Mouse (Mus musculus): ENCODE data around the gene Fam186a. TPM values are rescaled to one million over a fixed set of nuclear protein-coding genes. Genes with fewer than 3 reads are reported as not detected.
"Not testable (repeated sequence)": the region's sequence is repeated elsewhere in the genome, so short reads cannot be mapped to it uniquely, and the experiment has no call there.

Gene Fam186a
- polyA plus RNA-seq, 1 experiment from 2014 or later, result not detected

- no peak for ATAC-seq (replicated peaks; ENCODE audit: low FRiP score)
- no peak overlapping the region for H3K9ac ChIP-seq
- no peaks in the 10 kb centered on the region for H3K36me3 ChIP-seq
- H3K27me3 ChIP-seq, result no peaks in the 10 kb centered on the region
- no peak overlapping the region for H3K4me3 ChIP-seq (replicated peaks)
- no peak overlapping the region for H3K4me2 ChIP-seq
- no peaks in the 10 kb centered on the region for H3K4me1 ChIP-seq
- WGBS, result 64% methylated on average over 3 of the region's 3 CpGs
- H3K9me3 ChIP-seq (replicated peaks), result no peaks in the 10 kb centered on the region
- H3K27ac ChIP-seq, result no peak overlapping the region
These were observed 49.6 kb downstream of the Fam186a start for GRCm38 (mm10) chr15:99917264-99917663.

- Histone ChIP-seq H3K27me3 (no peaks in the 10 kb centered on the region), H3K4me3 (replicated peaks) (no peak overlapping the region), H3K27ac (no peak overlapping the region), H3K9ac (no peak overlapping the region), H3K4me2 (no peak overlapping the region), H3K9me3 (replicated peaks) (no peaks in the 10 kb centered on the region), H3K4me1 (no peaks in the 10 kb centered on the region), H3K36me3 (no peaks in the 10 kb centered on the region)
- WGBS, result 68% methylated on average over 5 of the region's 5 CpGs
- ATAC-seq (replicated peaks; ENCODE audit: low FRiP score), result no peak
These were observed 52.2 kb downstream of the Fam186a start for GRCm38 (mm10) chr15:99914613-99915012.

- H3K27me3 ChIP-seq, result no peaks in the 10 kb centered on the region
- 90% methylated on average over 4 of the region's 4 CpGs for WGBS
- H3K27ac ChIP-seq, result no peak overlapping the region
- no peak overlapping the region for H3K9ac ChIP-seq
- H3K4me1 ChIP-seq, result no peaks in the 10 kb centered on the region
- no peak overlapping the region for H3K4me3 ChIP-seq (replicated peaks)
- no peak for ATAC-seq (replicated peaks; ENCODE audit: low FRiP score)
- H3K4me2 ChIP-seq, result no peak overlapping the region
- H3K9me3 ChIP-seq (replicated peaks), result no peaks in the 10 kb centered on the region
- no peaks in the 10 kb centered on the region for H3K36me3 ChIP-seq
These were observed 55.1 kb downstream of the Fam186a start for GRCm38 (mm10) chr15:99911785-99912184.

GRCm38 (mm10) chr15:99909339-99909996, 57.4 kb downstream of the Fam186a start:
- H3K4me1 ChIP-seq; H3K36me3 ChIP-seq; H3K27ac ChIP-seq; H3K4me3 ChIP-seq (replicated peaks); ATAC-seq (replicated peaks; ENCODE audit: low FRiP score); H3K4me2 ChIP-seq; H3K9me3 ChIP-seq (replicated peaks); H3K9ac ChIP-seq; H3K27me3 ChIP-seq: not testable (repeated sequence)
- 42% methylated on average over 14 of the region's 14 CpGs for WGBS

GRCm38 (mm10) chr15:99907514-99907913, 59.3 kb downstream of the Fam186a start:
- Histone ChIP-seq H3K9me3 (replicated peaks) (no peaks in the 10 kb centered on the region), H3K4me1 (peaks cover 7% of the 10 kb centered on the region; the same call in 1 of the 2 replicates), H3K4me3 (replicated peaks) (no peak overlapping the region), H3K27ac (no peak overlapping the region), H3K36me3 (no peaks in the 10 kb centered on the region), H3K9ac (no peak overlapping the region), H3K27me3 (no peaks in the 10 kb centered on the region), H3K4me2 (no peak overlapping the region)
- WGBS, result 55% methylated on average over 1 of the region's 1 CpGs
- no peak for ATAC-seq (replicated peaks; ENCODE audit: low FRiP score)

GRCm38 (mm10) chr15:99907041-99907440, 59.8 kb downstream of the Fam186a start:
- H3K9me3 ChIP-seq (replicated peaks), result no peaks in the 10 kb centered on the region
- H3K27ac ChIP-seq, result no peak overlapping the region
- H3K4me3 ChIP-seq (replicated peaks), result no peak overlapping the region
- 71% methylated on average over 4 of the region's 4 CpGs for WGBS
- H3K9ac ChIP-seq, result no peak overlapping the region
- H3K4me2 ChIP-seq, result no peak overlapping the region
- no peaks in the 10 kb centered on the region for H3K36me3 ChIP-seq
- H3K4me1 ChIP-seq, result peaks cover 8% of the 10 kb centered on the region; the same call in 1 of the 2 replicates
- no peak for ATAC-seq (replicated peaks; ENCODE audit: low FRiP score)
- no peaks in the 10 kb centered on the region for H3K27me3 ChIP-seq

- no peak overlapping the region for H3K4me2 ChIP-seq
- no peak overlapping the region for H3K4me3 ChIP-seq (replicated peaks)
- no peaks in the 10 kb centered on the region for H3K27me3 ChIP-seq
- WGBS, result 85% methylated on average over 9 of the region's 9 CpGs
- H3K27ac ChIP-seq, result no peak overlapping the region
- peaks cover 8% of the 10 kb centered on the region; the same call in 1 of the 2 replicates for H3K4me1 ChIP-seq
- H3K36me3 ChIP-seq, result no peaks in the 10 kb centered on the region
- no peak overlapping the region for H3K9ac ChIP-seq
- no peaks in the 10 kb centered on the region for H3K9me3 ChIP-seq (replicated peaks)
- ATAC-seq (replicated peaks; ENCODE audit: low FRiP score), result no peak
These were observed 62.0 kb downstream of the Fam186a start for GRCm38 (mm10) chr15:99904841-99905240.

GRCm38 (mm10) chr15:99904333-99904732, 62.5 kb downstream of the Fam186a start:
- no peak overlapping the region for H3K27ac ChIP-seq
- H3K27me3 ChIP-seq, result no peaks in the 10 kb centered on the region
- no peak overlapping the region for H3K9ac ChIP-seq
- no peaks in the 10 kb centered on the region for H3K9me3 ChIP-seq (replicated peaks)
- 1% methylated on average over 4 of the region's 4 CpGs for WGBS
- no peaks in the 10 kb centered on the region for H3K36me3 ChIP-seq
- H3K4me2 ChIP-seq, result no peak overlapping the region
- no peak; the same call in 1 of the 2 replicates for ATAC-seq (replicated peaks; ENCODE audit: low FRiP score)
- peaks cover 8% of the 10 kb centered on the region; the same call in 1 of the 2 replicates for H3K4me1 ChIP-seq
- no peak overlapping the region for H3K4me3 ChIP-seq (replicated peaks)

- no peak for ATAC-seq (replicated peaks; ENCODE audit: low FRiP score)
- H3K4me2 ChIP-seq, result no peak overlapping the region
- no peaks in the 10 kb centered on the region for H3K9me3 ChIP-seq (replicated peaks)
- H3K4me3 ChIP-seq (replicated peaks), result no peak overlapping the region
- no peaks in the 10 kb centered on the region for H3K36me3 ChIP-seq
- no peaks in the 10 kb centered on the region for H3K27me3 ChIP-seq
- WGBS, result 68% methylated on average over 5 of the region's 5 CpGs
- peaks cover 8% of the 10 kb centered on the region; the same call in 1 of the 2 replicates for H3K4me1 ChIP-seq
- H3K9ac ChIP-seq, result no peak overlapping the region
- peak overlapping the region; percentile 37; the same call in 1 of the 2 replicates for H3K27ac ChIP-seq
These were observed 63.6 kb downstream of the Fam186a start for GRCm38 (mm10) chr15:99903227-99903626.

- Histone ChIP-seq H3K9ac (no peak overlapping the region), H3K4me1 (peaks cover 8% of the 10 kb centered on the region; the same call in 1 of the 2 replicates), H3K9me3 (replicated peaks) (no peaks in the 10 kb centered on the region), H3K27me3 (no peaks in the 10 kb centered on the region), H3K36me3 (no peaks in the 10 kb centered on the region), H3K4me3 (replicated peaks) (no peak overlapping the region), H3K27ac (peak overlapping the region; percentile 37; the same call in 1 of the 2 replicates), H3K4me2 (no peak overlapping the region)
- ATAC-seq (replicated peaks; ENCODE audit: low FRiP score), result peak; percentile 51; the same call in 1 of the 2 replicates
- WGBS, result 51% methylated on average over 5 of the region's 5 CpGs
These were observed 64.1 kb downstream of the Fam186a start for GRCm38 (mm10) chr15:99902786-99903185.

GRCm38 (mm10) chr15:99896621-99897020, 70.2 kb downstream of the Fam186a start:
- no peak overlapping the region for H3K9ac ChIP-seq
- no peak overlapping the region for H3K4me3 ChIP-seq (replicated peaks)
- H3K4me2 ChIP-seq, result no peak overlapping the region
- no peaks in the 10 kb centered on the region for H3K4me1 ChIP-seq
- H3K27ac ChIP-seq, result no peak overlapping the region
- no peaks in the 10 kb centered on the region for H3K36me3 ChIP-seq
- ATAC-seq (replicated peaks; ENCODE audit: low FRiP score), result no peak
- no peaks in the 10 kb centered on the region for H3K9me3 ChIP-seq (replicated peaks)
- H3K27me3 ChIP-seq, result no peaks in the 10 kb centered on the region

- H3K27ac ChIP-seq, result no peak overlapping the region
- 0 out of 2 replicates have a peak overlapping the region, but pooled peaks have one; percentile 45 for H3K4me2 ChIP-seq
- no peak overlapping the region for H3K9ac ChIP-seq
- no peaks in the 10 kb centered on the region for H3K27me3 ChIP-seq
- peaks cover 17% of the 10 kb centered on the region for H3K4me1 ChIP-seq
- no peak for ATAC-seq (replicated peaks; ENCODE audit: low FRiP score)
- no peak overlapping the region for H3K4me3 ChIP-seq (replicated peaks)
- no peaks in the 10 kb centered on the region for H3K36me3 ChIP-seq
- H3K9me3 ChIP-seq (replicated peaks), result 0 out of 2 replicates have a peak, but pooled peaks cover 2% of the 10 kb centered on the region
- WGBS, result 92% methylated on average over 2 of the region's 3 CpGs
These were observed 75.5 kb downstream of the Fam186a start for GRCm38 (mm10) chr15:99891355-99891754.
